17 mouse cellular contexts compared by ENCODE assay signal in genomic region chr5:22317807-22318206, GRCm38 (mm10).
"Had no signal": no experiment of that assay in that cellular context is flagged by ENCODE, and none has a peak within 500 bp of the region (broad histone marks: within the 10 kb centered on the region; RNA-seq: fewer than 3 reads in every experiment).

No protein-coding gene starts in this region.

- H3K36me3 ChIP-seq: limb, embryonic 10.5 days; limb, embryonic 13.5 days; midbrain, embryonic 12.5 days; midbrain, embryonic 15.5 days; neural tube, embryonic 12.5 days; neural tube, embryonic 15.5 days had no signal

- H3K9ac ChIP-seq: limb, embryonic 13.5 days; lung, embryonic 14.5 days; midbrain, embryonic 12.5 days; midbrain, embryonic 15.5 days; neural tube, embryonic 12.5 days; neural tube, embryonic 15.5 days had no signal

- H3K9me3 ChIP-seq: limb, embryonic 10.5 days; limb, embryonic 13.5 days; midbrain, embryonic 12.5 days; midbrain, embryonic 15.5 days; neural tube, embryonic 12.5 days; neural tube, embryonic 15.5 days had no signal

- DNase-seq: kidney, adult 2 months; kidney, postnatal 25 days; layer of hippocampus, adult 9-11 months; lung, embryonic 14.5 days; right cerebral cortex, postnatal 25 days; thymus, adult 18-20 months; thymus, postnatal 36 days had no signal

- H3K4me2 ChIP-seq: limb, embryonic 13.5 days; lung, embryonic 14.5 days; midbrain, embryonic 12.5 days; midbrain, embryonic 15.5 days; neural tube, embryonic 12.5 days; neural tube, embryonic 15.5 days had no signal

- H3K4me1 ChIP-seq: limb, embryonic 10.5 days; limb, embryonic 13.5 days; midbrain, embryonic 12.5 days; midbrain, embryonic 15.5 days; neural tube, embryonic 12.5 days; neural tube, embryonic 15.5 days had no signal

- H3K27me3 ChIP-seq: limb, embryonic 13.5 days; midbrain, embryonic 12.5 days; midbrain, embryonic 15.5 days; neural tube, embryonic 12.5 days; neural tube, embryonic 15.5 days had no signal

- H3K4me3 ChIP-seq: layer of hippocampus, adult 2 months; limb, embryonic 10.5 days; limb, embryonic 13.5 days; midbrain, embryonic 12.5 days; midbrain, embryonic 15.5 days; neural tube, embryonic 12.5 days; neural tube, embryonic 15.5 days had no signal

- H3K27ac ChIP-seq: kidney, postnatal 0 days; layer of hippocampus, adult 2 months; limb, embryonic 10.5 days; limb, embryonic 13.5 days; midbrain, embryonic 12.5 days; midbrain, embryonic 15.5 days; neural tube, embryonic 12.5 days; neural tube, embryonic 15.5 days had no signal

- ATAC-seq: intestine, embryonic 16.5 days; lung, postnatal 0 days; midbrain, embryonic 15.5 days had no signal
